Mouse (Mus musculus) ES-Bruce4 (cell line): Measurements from ENCODE around the gene Grap.
A peak's percentile ranks its signal among the peaks of the same experiment; 100 is the strongest.

Experiments used
- CTCF ChIP-seq: IDR thresholded peaks from one replicate; pipeline ENCODE4 v1.8.1; 2011; ENCODE audit warnings: low read depth, low read length
- POLR2A ChIP-seq: IDR thresholded peaks from one replicate; pipeline ENCODE4 v1.8.1; 2011; ENCODE audit warnings: low read length; ENCODE audit not compliant: insufficient read depth

GRCm38 (mm10) chr11:61683907-61684731 is 31.1 kb downstream of the Grap start, which contains the start of gene Fam83g:
- TF ChIP-seq CTCF (no peak), POLR2A (peak; percentile 89)
